Mouse (Mus musculus): Measurements from ENCODE around the gene Smarce1.

- no peak for TF ChIP-seq POLR2A (IDR thresholded peaks at IDR 0.05; ENCODE audit: borderline replicate concordance, extremely low read depth, low read depth, low read length)
- no peak for TF ChIP-seq CTCF (IDR thresholded peaks at IDR 0.05; ENCODE audit: insufficient read depth, low read length)
Measured at GRCm38 (mm10) chr11:99211964-99212363, 18.9 kb downstream of the Smarce1 start.

Data from lung, adult 2 months (tissue).